In the genomic region with DNA sequence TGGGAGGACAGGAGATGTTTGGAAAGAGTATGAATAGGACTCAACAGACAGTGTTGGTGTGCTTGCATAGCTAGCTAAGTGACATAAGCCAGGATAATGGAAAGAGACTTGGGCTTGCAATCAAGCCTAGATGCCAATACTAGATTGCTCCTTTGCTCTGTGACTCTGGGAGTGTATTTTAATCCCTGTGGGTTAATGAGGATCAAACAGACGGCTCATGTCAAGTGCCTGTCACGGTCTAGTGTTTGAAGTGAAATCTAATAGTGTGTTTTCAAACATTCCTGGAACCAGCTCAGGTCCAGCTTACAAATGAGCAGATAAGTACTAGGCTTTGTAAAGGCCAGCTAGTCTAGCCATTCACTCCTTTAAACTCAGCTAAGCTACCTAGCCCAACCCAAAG, we compare ENCODE assay signal across 20 mouse cellular contexts.
"Had no signal": no experiment of that assay in that cellular context is flagged by ENCODE, and none has a peak within 500 bp of the region (broad histone marks: within the 10 kb centered on the region; RNA-seq: fewer than 3 reads in every experiment).

No protein-coding gene starts in this region.

- DNase-seq: kidney, adult 2 months; kidney, postnatal 25 days; layer of hippocampus, postnatal 36 days; liver, embryonic 13.5 days; right cerebral cortex, adult 18-20 months; right cerebral cortex, postnatal 14 days; right cerebral cortex, postnatal 4 days; thymus, adult 2 months; thymus, postnatal 14 days; thymus, postnatal 4 days had no signal

- H3K4me3 ChIP-seq: left cerebral cortex, adult 2 months; liver, embryonic 13.5 days; lung, embryonic 15.5 days; midbrain, embryonic 15.5 days; neural tube, embryonic 12.5 days; neural tube, embryonic 15.5 days had no signal

- H3K4me1 ChIP-seq: liver, embryonic 13.5 days; lung, embryonic 15.5 days; midbrain, embryonic 15.5 days; neural tube, embryonic 12.5 days; neural tube, embryonic 15.5 days had no signal

- ATAC-seq: hindbrain, postnatal 0 days; inflammation-experienced regulatory T-cells, adult 6 months; intestine, embryonic 16.5 days; midbrain, embryonic 15.5 days had no signal

- H3K27ac ChIP-seq: hindbrain, postnatal 0 days; left cerebral cortex, adult 2 months; liver, embryonic 13.5 days; lung, embryonic 15.5 days; midbrain, embryonic 15.5 days; neural tube, embryonic 12.5 days; neural tube, embryonic 15.5 days; stomach, postnatal 0 days had no signal

- H3K9me3 ChIP-seq: liver, embryonic 13.5 days; lung, embryonic 15.5 days; midbrain, embryonic 15.5 days; neural tube, embryonic 12.5 days; neural tube, embryonic 15.5 days had no signal

- H3K9ac ChIP-seq: liver, embryonic 13.5 days; lung, embryonic 15.5 days; midbrain, embryonic 15.5 days; neural tube, embryonic 12.5 days; neural tube, embryonic 15.5 days had no signal

- H3K4me2 ChIP-seq: liver, embryonic 13.5 days; lung, embryonic 15.5 days; midbrain, embryonic 11.5 days; midbrain, embryonic 15.5 days; neural tube, embryonic 12.5 days; neural tube, embryonic 15.5 days had no signal

- H3K36me3 ChIP-seq: liver, embryonic 13.5 days; lung, embryonic 15.5 days; midbrain, embryonic 15.5 days; neural tube, embryonic 12.5 days; neural tube, embryonic 15.5 days had no signal

- H3K27me3 ChIP-seq: liver, embryonic 13.5 days; lung, embryonic 15.5 days; midbrain, embryonic 15.5 days; neural tube, embryonic 12.5 days; neural tube, embryonic 15.5 days had no signal
